Mouse (Mus musculus): Measurements from ENCODE around the gene Hnrnpl. TPM values are rescaled to one million over a fixed set of nuclear protein-coding genes. Genes with fewer than 3 reads are reported as not detected.

Hnrnpl gene
- total RNA-seq, 4 experiments from 2014 or later: 185 to 230 (median 214) TPM

- no peak for DNase-seq (ENCODE audit: low spot score)
These were observed 4.1 kb downstream of the Hnrnpl start for GRCm38 (mm10) chr7:28812436-28812835.

- DNase-seq (ENCODE audit: low spot score): peak; percentile 36
These were observed 4.6 kb downstream of the Hnrnpl start for GRCm38 (mm10) chr7:28812949-28813348.

GRCm38 (mm10) chr7:28814306-28815034 is 6.1 kb downstream of the Hnrnpl start:
- no peak for DNase-seq (ENCODE audit: low spot score)

GRCm38 (mm10) chr7:28815230-28815629 is 6.9 kb downstream of the Hnrnpl start:
- no peak for DNase-seq (ENCODE audit: low spot score)

- DNase-seq (ENCODE audit: low spot score): no peak
These were observed 7.9 kb downstream of the Hnrnpl start for GRCm38 (mm10) chr7:28816201-28816600.

GRCm38 (mm10) chr7:28816920-28817319 is 8.6 kb downstream of the Hnrnpl start:
- DNase-seq (ENCODE audit: low spot score): no peak

GRCm38 (mm10) chr7:28817524-28817923 is 9.2 kb downstream of the Hnrnpl start:
- no peak for DNase-seq (ENCODE audit: low spot score)

GRCm38 (mm10) chr7:28817957-28818356 is 9.6 kb downstream of the Hnrnpl start:
- DNase-seq (ENCODE audit: low spot score): no peak

GRCm38 (mm10) chr7:28818436-28818835 is 10.1 kb downstream of the Hnrnpl start:
- no peak for DNase-seq (ENCODE audit: low spot score)

GRCm38 (mm10) chr7:28818861-28819452 is 10.6 kb downstream of the Hnrnpl start:
- no peak for DNase-seq (ENCODE audit: low spot score)

GRCm38 (mm10) chr7:28819571-28819970 is 11.2 kb downstream of the Hnrnpl start:
- no peak for DNase-seq (ENCODE audit: low spot score)

GRCm38 (mm10) chr7:28820358-28821260 is 12.3 kb downstream of the Hnrnpl start:
- peak; percentile 72 for DNase-seq (ENCODE audit: low spot score)

- peak; percentile 71 for DNase-seq (ENCODE audit: low spot score)
These were observed 13.0 kb downstream of the Hnrnpl start for GRCm38 (mm10) chr7:28821261-28821831.

- no peak for DNase-seq (ENCODE audit: low spot score)
These were observed 14.2 kb downstream of the Hnrnpl start for GRCm38 (mm10) chr7:28822556-28822955.

- DNase-seq (ENCODE audit: low spot score): no peak
These were observed 14.9 kb downstream of the Hnrnpl start for GRCm38 (mm10) chr7:28822993-28823903.

GRCm38 (mm10) chr7:28823932-28824331 is 15.6 kb downstream of the Hnrnpl start:
- no peak for DNase-seq (ENCODE audit: low spot score)

- DNase-seq (ENCODE audit: low spot score): peak; percentile 95
These were observed 16.8 kb downstream of the Hnrnpl start, which contains the start of gene Ech1 for GRCm38 (mm10) chr7:28824941-28825685. Gene Ech1, plus strand, starts transcription at chr7:28825217.

GRCm38 (mm10) chr7:28825686-28826401 is 17.5 kb downstream of the Hnrnpl start:
- peak; percentile 50 for DNase-seq (ENCODE audit: low spot score)

GRCm38 (mm10) chr7:28826402-28826772 is 18.0 kb downstream of the Hnrnpl start:
- DNase-seq (ENCODE audit: low spot score): no peak
